Mouse (Mus musculus) heart, adult 18-20 months (tissue): ENCODE data around the gene Arhgap17. TPM values are rescaled to one million over a fixed set of nuclear protein-coding genes. Genes with fewer than 3 reads are reported as not detected.

ENCODE experiments used
- DNase-seq, 2 experiments: peaks; one replicate each; pipeline ENCODE4 v3.0.0; 2021 to 2022; ENCODE audit warnings: mixed read lengths in 1 of 2
- total RNA-seq, 2 experiments: library from RNA; stranded (reverse); gene quantifications; 2 replicates each; pipeline ENCODE4 v1.2.3; 2021

Arhgap17 gene
- total RNA-seq, 2 experiments from 2014 or later = 12.5 to 16.2 TPM

GRCm38 (mm10) chr7:123287903-123288302 lies 81.8 kb downstream of the Arhgap17 start:
- DNase-seq = no peak

DNA sequence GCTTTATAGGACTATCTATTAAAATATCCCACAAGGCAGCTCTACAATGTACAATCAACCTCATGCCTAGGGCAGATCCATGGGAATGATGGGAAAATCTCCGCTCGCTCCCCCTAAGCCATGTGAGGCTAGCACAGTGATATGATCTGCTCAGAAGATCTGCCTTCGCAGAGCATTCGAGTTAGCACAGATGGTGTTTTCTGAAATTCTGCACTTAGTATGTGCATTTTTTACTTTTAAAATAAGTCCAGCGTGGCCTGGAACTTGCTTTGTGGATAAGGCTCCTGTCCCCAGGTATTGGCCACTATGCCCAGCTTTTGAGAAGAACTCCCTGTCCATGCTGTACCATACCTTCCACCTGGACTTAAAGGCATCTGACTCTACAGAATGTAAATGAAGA lies 83.8 kb downstream of the Arhgap17 start:
- DNase-seq = no peak

DNA sequence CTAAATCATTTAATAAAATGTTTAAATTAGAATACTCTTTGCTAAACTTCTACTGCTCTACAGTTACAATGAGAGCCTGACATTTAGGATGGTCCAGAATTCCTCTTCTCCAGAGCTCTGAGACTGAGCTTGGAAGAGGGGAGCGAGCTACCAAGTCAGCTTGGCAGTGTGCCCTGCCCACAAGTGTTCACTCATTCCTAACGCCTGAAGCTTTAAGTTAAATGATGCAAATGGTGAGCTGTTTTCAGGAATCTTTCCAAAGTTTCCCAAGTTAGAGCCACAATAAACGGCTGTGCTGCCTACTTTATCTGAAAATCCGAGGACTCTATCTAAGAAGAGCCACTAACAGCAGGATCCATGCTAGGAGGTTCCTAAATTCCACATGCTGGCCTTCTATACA lies 85.9 kb downstream of the Arhgap17 start:
- no peak for DNase-seq

- no peak for DNase-seq
Measured at GRCm38 (mm10) chr7:123279797-123280196, 89.9 kb downstream of the Arhgap17 start.

- DNase-seq = no peak
Measured at GRCm38 (mm10) chr7:123276568-123276967, 93.1 kb downstream of the Arhgap17 start.

DNA sequence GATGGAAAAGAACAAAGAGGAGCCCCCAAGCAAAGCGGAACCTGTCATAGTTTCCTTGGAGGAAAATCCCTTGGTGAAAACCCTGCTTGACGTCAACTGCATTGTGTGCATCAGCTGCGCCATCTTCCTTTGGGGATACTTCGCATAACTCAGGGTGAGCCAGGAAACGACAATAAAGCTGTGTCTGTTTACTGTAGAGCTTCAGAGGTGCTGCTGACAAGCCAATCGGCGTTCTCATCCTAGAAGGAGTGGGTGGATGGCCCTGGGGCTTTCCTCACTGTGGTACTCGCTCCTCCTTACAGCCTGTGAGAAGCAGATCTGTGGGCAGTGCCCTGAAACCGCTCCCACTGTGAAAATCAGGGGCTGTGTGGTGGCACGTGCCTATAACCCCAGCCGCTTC lies 96.7 kb downstream of the Arhgap17 start:
- no peak for DNase-seq

- no peak for DNase-seq
Measured at GRCm38 (mm10) chr7:123258103-123258502, 111.6 kb downstream of the Arhgap17 start.

GRCm38 (mm10) chr7:123254196-123254970 lies 115.3 kb downstream of the Arhgap17 start:
- no peak for DNase-seq

DNA sequence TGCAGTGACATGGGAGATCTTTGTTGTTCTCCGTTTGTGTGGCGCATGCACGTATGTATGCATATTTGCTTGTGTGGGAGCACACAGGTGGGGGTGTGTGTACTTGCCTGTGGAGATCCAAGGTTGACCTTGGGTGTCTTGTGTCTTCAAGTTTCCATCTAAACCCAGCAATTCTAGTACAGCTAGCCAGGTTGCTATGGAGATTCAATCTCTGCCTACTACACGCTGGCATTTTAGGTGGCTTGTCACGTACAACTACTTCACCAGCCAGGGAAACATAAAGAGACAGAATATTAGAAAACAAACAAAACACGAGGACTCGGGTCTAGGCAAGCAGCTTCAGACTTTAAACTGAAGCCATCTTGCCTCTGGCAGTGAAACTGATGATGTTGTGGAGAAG lies 116.3 kb downstream of the Arhgap17 start:
- no peak for DNase-seq

DNA sequence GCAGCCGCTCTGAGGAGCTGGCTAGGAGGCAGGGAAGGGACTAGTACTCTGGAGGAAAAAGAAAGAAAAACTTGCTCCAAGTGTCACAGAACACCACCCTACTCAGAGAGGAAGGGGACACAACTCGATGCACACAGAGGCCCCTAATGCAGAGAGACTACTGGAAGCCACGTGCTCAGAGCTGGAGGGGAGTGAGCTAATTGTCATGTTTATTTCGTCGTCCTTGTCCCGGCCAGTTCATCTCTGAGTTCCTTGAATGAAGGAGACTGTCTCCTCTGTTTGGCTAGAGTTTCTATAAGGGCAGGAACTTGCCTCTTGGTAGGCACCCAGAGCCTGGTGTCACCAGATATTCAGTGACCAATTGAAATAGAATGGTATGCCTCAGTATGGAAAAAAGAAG lies 118.4 kb downstream of the Arhgap17 start:
- DNase-seq = no peak

GRCm38 (mm10) chr7:123248166-123248565 lies 121.5 kb downstream of the Arhgap17 start:
- DNase-seq = no peak

DNA sequence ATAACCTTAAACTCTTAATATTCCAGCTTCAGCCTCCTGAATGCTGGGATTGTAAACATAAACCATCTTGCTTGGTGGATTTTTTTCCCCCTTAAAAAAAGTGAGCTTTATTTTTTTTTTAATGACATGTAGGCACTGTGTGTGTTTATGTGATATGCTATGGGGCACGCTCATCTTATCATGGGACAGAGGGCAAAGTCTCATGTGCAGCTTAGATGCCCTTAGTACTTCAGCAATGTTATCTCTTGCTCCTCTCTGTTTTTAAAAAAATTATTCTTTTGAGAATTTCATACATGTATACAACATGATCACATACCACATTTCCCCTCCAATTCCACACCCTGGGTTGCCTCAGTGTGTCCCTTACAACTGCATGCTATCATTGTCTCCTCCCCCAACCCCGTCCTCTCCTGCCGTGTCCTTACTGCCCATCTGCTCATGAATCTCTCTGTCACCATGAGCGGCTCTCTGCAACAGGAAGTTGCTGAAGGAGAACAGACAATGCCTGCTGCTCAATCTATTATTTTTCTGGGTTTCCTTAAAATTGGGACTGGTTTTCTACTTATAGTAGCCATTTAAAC lies 123.1 kb downstream of the Arhgap17 start:
- no peak for DNase-seq

- DNase-seq = no peak
Measured at GRCm38 (mm10) chr7:123244833-123245232, 124.9 kb downstream of the Arhgap17 start.

DNA sequence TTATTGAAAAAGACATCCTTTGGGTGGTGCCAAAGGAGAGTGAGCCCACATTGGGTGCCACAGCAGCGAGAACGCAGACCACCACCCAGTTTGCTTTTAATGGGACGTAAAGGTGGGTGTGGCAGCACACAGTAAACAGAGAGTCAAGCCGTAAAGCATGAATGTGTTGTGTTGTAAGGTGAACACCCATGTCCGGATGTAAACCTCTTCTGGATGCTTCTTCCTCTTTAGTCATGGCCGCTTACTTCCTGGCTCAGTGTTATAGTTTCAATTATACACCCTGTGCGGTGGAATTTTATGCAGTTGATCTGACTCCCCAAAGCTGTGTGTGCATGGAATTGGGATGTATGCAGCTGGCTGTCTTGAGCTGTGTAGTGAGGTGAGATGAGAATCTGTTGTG lies 127.5 kb downstream of the Arhgap17 start:
- no peak for DNase-seq

DNA sequence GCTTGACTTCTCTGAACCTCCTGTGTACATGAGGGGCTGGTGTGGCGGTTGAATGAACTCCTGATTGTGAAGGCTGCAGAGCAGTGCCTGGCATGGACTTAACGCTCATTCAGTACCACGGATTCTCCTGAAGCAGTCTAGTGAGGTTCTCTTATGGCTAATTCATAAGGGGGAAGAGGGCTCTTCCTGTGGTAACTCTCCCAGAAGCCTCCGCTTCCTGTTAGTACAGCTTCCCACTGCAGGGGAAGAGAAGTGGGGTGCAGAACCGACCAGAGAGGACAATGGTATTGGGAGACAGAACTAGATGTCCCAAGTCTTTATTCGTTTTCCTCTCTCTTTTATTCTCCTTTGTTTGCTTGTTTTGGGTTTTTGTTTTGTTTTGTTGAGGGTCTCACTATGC lies 129.7 kb downstream of the Arhgap17 start:
- DNase-seq = no peak

DNA sequence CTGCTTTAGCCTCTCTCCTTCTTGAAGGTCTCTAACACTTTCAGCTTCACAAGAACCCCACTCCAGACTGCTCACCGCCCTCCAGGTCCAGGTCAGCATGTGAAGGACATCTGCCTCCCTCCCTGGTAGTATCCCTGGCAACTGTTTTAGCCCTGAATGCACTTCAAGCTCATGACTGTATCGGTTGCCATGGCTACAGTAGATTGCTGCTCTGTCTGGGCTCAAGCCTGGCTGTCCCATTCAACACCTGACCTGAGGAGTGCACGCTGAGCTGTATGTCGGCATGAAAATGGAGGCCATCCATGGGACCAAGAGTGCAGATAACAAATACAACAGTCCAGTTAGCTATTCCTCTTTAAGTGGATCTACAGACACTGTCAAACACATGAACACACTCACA lies 131.1 kb downstream of the Arhgap17 start:
- DNase-seq = no peak

DNA sequence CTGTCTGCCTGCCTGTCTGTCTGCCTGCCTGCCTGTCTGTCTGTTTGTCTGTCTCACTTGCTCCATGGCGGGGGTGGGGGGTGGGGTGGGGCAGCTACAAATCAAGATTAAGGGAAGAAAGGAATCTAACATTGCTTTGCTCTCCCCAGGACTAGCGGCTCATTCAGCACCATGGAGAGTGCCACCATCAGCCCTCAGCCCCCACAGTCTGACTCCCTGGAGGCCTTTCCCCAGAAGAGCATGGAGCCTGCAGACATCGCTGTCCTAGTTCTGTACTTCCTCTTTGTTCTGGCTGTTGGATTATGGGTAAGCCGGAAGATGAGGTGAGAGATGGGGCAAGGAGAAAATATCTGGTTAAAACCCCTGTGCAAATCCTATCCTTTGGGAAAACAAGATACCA lies 134.3 kb downstream of the Arhgap17 start:
- peak in 1 of 2 experiments; percentile 12 for DNase-seq

Other genes with a start within 250 kb of the Arhgap17 start
- 10 to 100 TPM; 25.0 to 32.3 TPM for gene Tnrc6a, start 246.0 kb downstream of the Arhgap17 start, total RNA-seq
- not detected for gene Slc5a11, start 155.1 kb downstream of the Arhgap17 start, total RNA-seq
- 10 to 100 TPM; 21.8 to 22.1 TPM for gene Lcmt1, start 131 bp downstream of the Arhgap17 start, total RNA-seq
- 10 to 100 TPM in 1 of 2 experiments, 1 to 10 TPM in 1; 7.8 to 11.5 TPM for gene Aqp8, start 92.4 kb upstream of the Arhgap17 start, total RNA-seq
- gene Zkscan2, start 130.5 kb upstream of the Arhgap17 start, total RNA-seq = 1 to 10 TPM; 1.1 to 1.4 TPM